Mouse (Mus musculus) ES-Bruce4 (cell line): ENCODE results near the gene Ralgps1. TPM values are rescaled to one million over a fixed set of nuclear protein-coding genes. Genes with fewer than 3 reads are reported as not detected.

Experiments
- H3K27ac ChIP-seq: 2 replicates; pipeline ENCODE4 v1.5.1; 2012; ENCODE audit warnings: low read length, inconsistent platforms; ENCODE audit not compliant: insufficient read depth
- H3K27me3 ChIP-seq: 2 replicates; pipeline ENCODE4 v1.6.1; 2012; ENCODE audit warnings: mild to moderate bottlenecking, low read length, inconsistent platforms; ENCODE audit not compliant: control insufficient read depth, poor library complexity, insufficient read depth, severe bottlenecking
- H3K36me3 ChIP-seq: 2 replicates; pipeline ENCODE4 v1.6.1; 2012; ENCODE audit warnings: inconsistent platforms, mild to moderate bottlenecking, low read length, moderate library complexity; ENCODE audit not compliant: control insufficient read depth, poor library complexity, insufficient read depth, severe bottlenecking
- H3K4me1 ChIP-seq: one replicate; pipeline ENCODE4 v1.8.1; 2011; ENCODE audit warnings: low read length; ENCODE audit not compliant: control insufficient read depth, insufficient read depth
- H3K4me3 ChIP-seq: 2 replicates; pipeline ENCODE4 v1.5.1; 2011; ENCODE audit warnings: low read depth, mild to moderate bottlenecking, low read length
- H3K9ac ChIP-seq: 2 replicates; pipeline ENCODE4 v1.6.1; 2012; ENCODE audit warnings: low read depth, mild to moderate bottlenecking, inconsistent platforms; ENCODE audit not compliant: poor library complexity, severe bottlenecking
- H3K9me3 ChIP-seq: replicated peaks from 2 replicates; pipeline ENCODE4 v1.6.1; 2012; ENCODE audit warnings: mild to moderate bottlenecking, low read length, inconsistent platforms; ENCODE audit not compliant: control insufficient read depth, poor library complexity, insufficient read depth, severe bottlenecking
- CTCF ChIP-seq: IDR thresholded peaks from one replicate; pipeline ENCODE4 v1.8.1; 2011; ENCODE audit warnings: low read depth, low read length
- EP300 ChIP-seq: IDR thresholded peaks from 2 replicates; pipeline ENCODE4 v1.6.1; 2011; ENCODE audit warnings: low read depth, low read length; ENCODE audit not compliant: insufficient read depth
- POLR2A ChIP-seq: IDR thresholded peaks from one replicate; pipeline ENCODE4 v1.8.1; 2011; ENCODE audit warnings: low read length; ENCODE audit not compliant: insufficient read depth
- polyA plus RNA-seq: library from polyadenylated mRNA; stranded (reverse); fragments of >200 nt; gene quantifications from 2 replicates; pipeline ENCODE4 v1.2.4, GENCODE M21; 2011; ENCODE audit warnings: low read depth; ENCODE audit not compliant: missing spikeins, insufficient read depth, insufficient read length

Ralgps1 gene
- polyA plus RNA-seq, 1 experiment, result 17.0 TPM

- Histone ChIP-seq H3K27ac (no peak overlapping the region), H3K9me3 (no peaks in the 10 kb centered on the region), H3K27me3 (no peaks in the 10 kb centered on the region), H3K4me1 (no peaks in the 10 kb centered on the region), H3K4me3 (no peak overlapping the region), H3K36me3 (0 out of 2 replicates have a peak, but pooled peaks cover 2% of the 10 kb centered on the region), H3K9ac (no peak overlapping the region)
- TF ChIP-seq EP300, result no peak
- TF ChIP-seq POLR2A, result no peak
- TF ChIP-seq CTCF, result no peak
Measured at GRCm38 (mm10) chr2:33256769-33257537, 114.3 kb downstream of the Ralgps1 start.

GRCm38 (mm10) chr2:33254318-33254985 lies 116.8 kb downstream of the Ralgps1 start:
- TF ChIP-seq CTCF (no peak), EP300 (no peak), POLR2A (no peak)
- Histone ChIP-seq H3K4me3 (no peak overlapping the region), H3K9me3 (no peaks in the 10 kb centered on the region), H3K27me3 (no peaks in the 10 kb centered on the region), H3K27ac (no peak overlapping the region), H3K4me1 (no peaks in the 10 kb centered on the region), H3K9ac (no peak overlapping the region), H3K36me3 (no peaks in the 10 kb centered on the region)

GRCm38 (mm10) chr2:33253572-33254190 lies 117.6 kb downstream of the Ralgps1 start:
- Histone ChIP-seq H3K27ac (no peak overlapping the region), H3K4me3 (no peak overlapping the region), H3K36me3 (no peaks in the 10 kb centered on the region), H3K4me1 (no peaks in the 10 kb centered on the region), H3K9me3 (no peaks in the 10 kb centered on the region), H3K9ac (no peak overlapping the region), H3K27me3 (no peaks in the 10 kb centered on the region)
- TF ChIP-seq POLR2A, result no peak
- TF ChIP-seq EP300, result no peak
- TF ChIP-seq CTCF, result no peak

- H3K4me1 ChIP-seq, result no peaks in the 10 kb centered on the region
- no peaks in the 10 kb centered on the region for H3K9me3 ChIP-seq
- H3K9ac ChIP-seq, result no peak overlapping the region
- no peak overlapping the region for H3K27ac ChIP-seq
- H3K4me3 ChIP-seq, result no peak overlapping the region
- no peaks in the 10 kb centered on the region for H3K36me3 ChIP-seq
- TF ChIP-seq POLR2A, result no peak
- no peak for TF ChIP-seq EP300
- TF ChIP-seq CTCF, result no peak
- no peaks in the 10 kb centered on the region for H3K27me3 ChIP-seq
Measured at GRCm38 (mm10) chr2:33252751-33253150, 118.5 kb downstream of the Ralgps1 start.

GRCm38 (mm10) chr2:33249922-33250633 lies 121.2 kb downstream of the Ralgps1 start:
- no peaks in the 10 kb centered on the region for H3K36me3 ChIP-seq
- no peak overlapping the region for H3K9ac ChIP-seq
- H3K27me3 ChIP-seq, result no peaks in the 10 kb centered on the region
- no peak overlapping the region for H3K27ac ChIP-seq
- no peak overlapping the region for H3K4me3 ChIP-seq
- no peak for TF ChIP-seq POLR2A
- TF ChIP-seq CTCF, result no peak
- TF ChIP-seq EP300, result no peak
- no peaks in the 10 kb centered on the region for H3K4me1 ChIP-seq
- H3K9me3 ChIP-seq, result no peaks in the 10 kb centered on the region
